Mouse (Mus musculus) frontal cortex, adult (tissue): Measurements from ENCODE around the gene Clgn.
"Not testable (repeated sequence)": the region's sequence is repeated elsewhere in the genome, so short reads cannot be mapped to it uniquely, and the experiment has no call there.

Experiments
- ATAC-seq: cut with Nextera tagmentation; 2 replicates; pipeline ENCODE4 v1.9.2; 2017; ENCODE audit warnings: mild to moderate bottlenecking, moderate library complexity, mixed read lengths; ENCODE audit not compliant: low TSS enrichment

Gene Clgn

GRCm38 (mm10) chr8:83423032-83423825 is 33.6 kb downstream of the Clgn start:
- ATAC-seq: no peak

DNA sequence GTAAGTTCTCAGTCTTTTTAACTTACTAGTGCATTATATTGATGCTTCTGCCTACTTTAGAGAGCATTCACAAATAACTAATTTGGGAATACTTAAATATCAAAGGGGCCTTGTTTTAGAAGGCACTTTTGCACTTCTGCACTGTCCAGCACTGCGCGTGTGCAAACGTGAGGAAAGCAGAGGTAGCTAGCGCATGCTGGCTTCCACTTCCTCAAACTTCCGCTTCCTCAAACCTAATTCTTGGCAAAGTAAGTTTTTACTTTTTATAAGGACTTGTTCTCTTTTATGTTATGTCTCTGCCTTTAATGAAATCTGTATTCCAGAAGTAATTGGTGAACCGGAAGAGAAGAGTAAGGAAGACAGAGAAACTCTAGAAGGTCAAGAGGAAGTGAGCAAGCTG is 35.5 kb downstream of the Clgn start:
- no peak for ATAC-seq

GRCm38 (mm10) chr8:83426104-83426759 is 36.6 kb downstream of the Clgn start:
- ATAC-seq: no peak

GRCm38 (mm10) chr8:83426949-83427348 is 37.3 kb downstream of the Clgn start:
- ATAC-seq: no peak

DNA sequence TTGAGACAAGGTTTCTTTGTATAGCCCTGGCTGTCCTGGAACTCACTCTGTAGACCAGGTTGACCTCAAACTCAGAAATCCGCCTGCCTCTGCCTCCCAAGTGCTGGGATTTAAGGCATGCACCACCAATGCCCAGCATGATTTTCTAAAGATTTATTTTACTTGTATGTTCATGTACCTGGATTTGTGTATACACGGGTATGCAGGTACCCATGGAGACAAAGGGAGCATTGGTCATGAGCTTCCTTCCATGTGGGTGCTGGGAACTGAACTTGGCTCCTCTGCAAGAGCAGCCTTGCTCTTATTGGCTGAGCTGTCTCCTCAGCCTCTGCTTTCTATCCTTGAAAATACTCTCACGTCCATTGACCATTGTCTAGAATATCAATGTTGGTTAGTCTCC is 39.0 kb downstream of the Clgn start:
- not testable (repeated sequence) for ATAC-seq

- no peak for ATAC-seq
Observed at GRCm38 (mm10) chr8:83429071-83429524, 39.4 kb downstream of the Clgn start.

- no peak for ATAC-seq
Observed at GRCm38 (mm10) chr8:83437077-83437476, 47.4 kb downstream of the Clgn start.

- peak; percentile 39 for ATAC-seq
Observed at GRCm38 (mm10) chr8:83441656-83442242, 52.1 kb downstream of the Clgn start.

DNA sequence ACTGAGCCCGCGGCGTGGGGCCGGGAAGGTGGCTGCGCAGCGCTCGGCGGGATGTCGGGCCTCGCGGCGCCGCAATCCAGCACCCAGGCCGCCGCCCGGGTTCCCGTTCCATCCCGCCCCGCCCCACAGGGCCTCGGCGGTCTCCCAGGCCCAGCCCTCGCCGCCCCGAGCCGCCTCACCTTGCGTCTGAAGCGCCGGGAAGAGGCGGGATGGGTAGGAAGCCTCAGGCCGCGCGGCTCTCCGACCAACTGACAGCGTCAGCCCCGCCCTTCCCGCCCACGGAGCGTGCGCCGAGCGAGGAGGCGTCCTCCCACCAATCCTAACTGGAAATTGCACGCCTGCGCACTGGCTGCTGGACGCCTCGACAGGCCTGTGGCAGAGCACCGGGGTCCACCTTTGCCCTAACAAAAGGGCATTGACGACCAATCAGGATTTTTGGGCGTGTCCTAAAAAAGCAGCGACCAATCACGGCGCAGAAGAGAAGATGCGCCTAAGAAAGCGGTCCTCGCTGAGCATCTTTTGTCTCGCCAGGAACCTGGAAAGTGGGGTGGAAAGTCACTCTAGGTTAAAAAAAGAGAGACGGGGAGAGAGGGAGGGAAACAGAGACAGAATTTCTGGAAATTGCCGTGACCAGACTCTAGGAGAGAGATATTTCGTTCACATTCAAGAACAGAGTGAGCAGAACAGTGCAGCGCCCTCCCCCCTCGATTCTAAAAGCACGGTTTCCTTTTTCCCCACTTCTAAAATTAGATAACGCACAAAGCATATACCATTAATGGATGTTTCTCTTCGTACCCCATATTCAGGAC is 52.8 kb downstream of the Clgn start:
- peak; percentile 95 for ATAC-seq

- peak; percentile 14; the same call in 1 of the 2 replicates for ATAC-seq
Observed at GRCm38 (mm10) chr8:83443052-83443400, 53.4 kb downstream of the Clgn start.

DNA sequence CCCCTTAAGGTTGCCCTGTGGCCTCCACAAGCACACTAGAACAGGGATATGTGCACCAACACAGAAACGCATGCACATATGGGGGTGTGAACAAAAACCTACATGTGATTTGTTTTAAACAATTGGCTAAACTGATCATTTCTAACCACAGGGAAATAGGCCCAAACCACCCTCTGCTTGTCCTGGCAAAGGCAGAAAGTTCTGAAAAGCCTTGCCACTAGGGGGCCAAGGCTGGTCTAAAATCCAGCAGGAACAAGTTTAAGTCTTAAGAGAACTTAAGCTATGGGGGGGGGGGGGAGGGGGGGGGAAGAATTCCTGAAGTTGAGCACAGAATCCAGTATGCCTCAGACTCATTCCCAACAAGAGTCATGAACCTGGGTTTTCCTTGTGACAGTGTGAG is 60.3 kb downstream of the Clgn start:
- no peak for ATAC-seq

DNA sequence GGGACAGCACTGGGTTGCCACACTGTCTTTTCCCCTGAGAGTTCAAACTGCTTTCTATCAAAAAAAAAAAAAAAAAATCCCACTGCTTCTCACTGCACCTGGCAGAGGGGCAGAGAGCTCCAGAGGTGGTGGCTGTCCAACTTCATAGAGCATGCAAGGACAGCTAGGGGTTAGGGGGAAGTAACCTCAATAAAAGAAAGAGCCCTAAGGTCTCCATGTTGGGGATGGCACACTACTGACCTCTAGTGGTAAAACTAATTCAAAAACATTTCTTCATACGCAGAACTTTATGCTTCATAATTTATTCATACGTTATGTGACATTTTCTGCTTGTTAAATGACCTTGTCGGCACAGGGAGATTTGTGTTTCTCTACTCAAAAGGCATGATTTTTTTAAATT is 61.4 kb downstream of the Clgn start:
- peak; percentile 65; the same call in 1 of the 2 replicates for ATAC-seq

DNA sequence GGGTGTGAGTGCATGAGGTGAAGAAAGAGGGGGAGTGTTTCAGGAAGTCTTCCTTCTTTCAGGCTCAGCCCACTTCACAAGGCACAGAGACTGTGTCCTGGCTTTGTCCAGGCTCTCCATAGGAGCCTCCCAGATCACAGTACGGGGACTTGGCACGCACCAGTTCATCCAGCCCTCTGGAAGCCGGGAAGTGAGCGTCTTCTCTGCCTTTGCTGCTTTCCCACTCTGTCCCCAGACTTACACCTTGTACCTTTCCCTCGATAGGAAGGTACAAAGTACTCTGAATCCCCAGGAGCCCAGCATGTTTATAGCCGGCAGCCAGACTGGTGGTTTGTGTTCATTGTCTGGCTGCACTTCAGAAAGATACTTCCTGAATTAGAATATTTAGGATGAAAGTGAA is 67.5 kb downstream of the Clgn start:
- ATAC-seq: no peak

DNA sequence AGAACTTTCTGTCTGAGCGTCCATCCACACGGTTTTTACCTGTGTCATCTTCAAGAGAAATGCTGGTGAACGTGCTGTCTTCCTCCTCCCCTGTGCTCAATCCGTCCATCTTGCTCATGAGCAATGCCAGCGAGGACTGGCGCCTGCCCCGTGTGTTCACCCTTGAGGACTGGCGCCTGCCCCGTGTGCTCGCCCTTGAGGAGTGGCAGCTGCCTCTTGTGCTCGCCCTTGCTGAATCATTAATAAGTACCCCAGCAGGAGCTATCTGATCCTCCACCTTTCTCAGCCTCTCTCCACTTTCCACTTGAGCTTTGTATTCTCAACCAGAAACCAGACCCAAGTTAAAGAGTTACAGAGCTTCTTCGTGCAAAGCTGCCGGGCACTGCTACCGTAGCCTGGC is 68.6 kb downstream of the Clgn start, which contains the start of gene Scoc:
Gene Scoc, minus strand, starts transcription at position 170 of the 400 bp plus-strand sequence.
- no peak for ATAC-seq

DNA sequence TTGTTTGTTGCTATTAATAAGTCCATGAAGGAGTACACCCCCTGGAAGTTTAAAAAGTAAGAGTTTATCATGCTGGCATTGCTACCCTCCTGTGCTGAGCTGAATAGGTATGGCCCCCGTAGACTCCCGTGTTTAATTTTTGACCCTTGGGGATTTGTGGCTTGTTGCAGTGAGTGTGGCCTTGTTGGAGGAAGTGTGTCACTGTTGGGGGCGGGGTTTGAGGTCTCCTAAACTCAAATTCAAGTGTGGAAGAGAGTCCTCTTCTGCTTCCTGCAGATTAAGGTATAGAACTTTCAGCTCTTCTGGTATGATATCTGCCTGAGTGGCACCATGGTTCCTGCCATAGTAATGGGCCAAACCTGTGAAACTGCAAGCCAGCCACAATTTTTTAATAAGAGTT is 69.9 kb downstream of the Clgn start:
- ATAC-seq: no peak
